Mouse (Mus musculus) small intestine, adult 2 months (tissue): ENCODE data around the gene Mettl3.

Experiments
- CTCF ChIP-seq: fragments of 200-500 bp; IDR thresholded peaks from 2 replicates; pipeline ENCODE4 v1.5.1; 2012; ENCODE audit warnings: low read depth, mild to moderate bottlenecking, control low read depth, inconsistent platforms, low read length, moderate library complexity, mixed read lengths; ENCODE audit not compliant: insufficient replicate concordance, insufficient read length; ENCODE audit errors: extremely low read depth
- POLR2A ChIP-seq: fragments of 200-500 bp; IDR thresholded peaks from 2 replicates; pipeline ENCODE4 v1.6.1; 2012; ENCODE audit warnings: low read depth, mild to moderate bottlenecking, control low read depth, inconsistent platforms, low read length, moderate library complexity

GRCm38 (mm10) chr14:52338751-52339511 lies 34.0 kb upstream of the Mettl3 start:
- TF ChIP-seq CTCF (peak; percentile 9; the same call in 1 of the 2 replicates), POLR2A (no peak)
